Mouse (Mus musculus) brain, embryonic 14.5 days (tissue): Measurements from ENCODE around the gene Scyl1. TPM values are rescaled to one million over a fixed set of nuclear protein-coding genes. Genes with fewer than 3 reads are reported as not detected.
A peak's percentile ranks its signal among the peaks of the same experiment; 100 is the strongest.

Source experiments
- DNase-seq: peaks from one replicate; pipeline ENCODE4 v3.0.0-alpha.2; 2011; ENCODE audit warnings: low read depth
- CTCF ChIP-seq: fragments of 200-500 bp; IDR thresholded peaks from 2 replicates; pipeline ENCODE4 v1.5.1; 2012; ENCODE audit warnings: inconsistent platforms, mild to moderate bottlenecking, moderate library complexity, borderline replicate concordance; ENCODE audit not compliant: insufficient read depth, insufficient read length; ENCODE audit errors: extremely low read depth
- POLR2A ChIP-seq: fragments of 200-500 bp; IDR thresholded peaks from 2 replicates; pipeline ENCODE4 v1.6.1; 2012; ENCODE audit warnings: mild to moderate bottlenecking, inconsistent platforms, borderline replicate concordance; ENCODE audit not compliant: poor library complexity, insufficient read depth, insufficient read length, severe bottlenecking; ENCODE audit errors: extremely low read depth
- polyA plus RNA-seq: library from polyadenylated mRNA; depleted of rRNA; stranded (reverse); fragments of >200 nt; gene quantifications from 2 replicates; pipeline ENCODE4 v1.2.3, GENCODE M21; 2012

Gene Scyl1
- polyA plus RNA-seq, 1 experiment, result 130 TPM

- TF ChIP-seq POLR2A (no peak), CTCF (peak; percentile 97)
- peak; percentile 88 for DNase-seq
These were observed 43.5 kb downstream of the Scyl1 start for GRCm38 (mm10) chr19:5727701-5728100.

GRCm38 (mm10) chr19:5726961-5727578, 44.1 kb downstream of the Scyl1 start:
- no peak for DNase-seq
- TF ChIP-seq CTCF (no peak), POLR2A (no peak)

- TF ChIP-seq POLR2A (no peak), CTCF (no peak)
- DNase-seq, result no peak
These were observed 45.3 kb downstream of the Scyl1 start, which contains the start of gene Ehbp1l1 for GRCm38 (mm10) chr19:5725767-5726515. Gene Ehbp1l1 (minus strand): TSS chr19:5726317.

DNA sequence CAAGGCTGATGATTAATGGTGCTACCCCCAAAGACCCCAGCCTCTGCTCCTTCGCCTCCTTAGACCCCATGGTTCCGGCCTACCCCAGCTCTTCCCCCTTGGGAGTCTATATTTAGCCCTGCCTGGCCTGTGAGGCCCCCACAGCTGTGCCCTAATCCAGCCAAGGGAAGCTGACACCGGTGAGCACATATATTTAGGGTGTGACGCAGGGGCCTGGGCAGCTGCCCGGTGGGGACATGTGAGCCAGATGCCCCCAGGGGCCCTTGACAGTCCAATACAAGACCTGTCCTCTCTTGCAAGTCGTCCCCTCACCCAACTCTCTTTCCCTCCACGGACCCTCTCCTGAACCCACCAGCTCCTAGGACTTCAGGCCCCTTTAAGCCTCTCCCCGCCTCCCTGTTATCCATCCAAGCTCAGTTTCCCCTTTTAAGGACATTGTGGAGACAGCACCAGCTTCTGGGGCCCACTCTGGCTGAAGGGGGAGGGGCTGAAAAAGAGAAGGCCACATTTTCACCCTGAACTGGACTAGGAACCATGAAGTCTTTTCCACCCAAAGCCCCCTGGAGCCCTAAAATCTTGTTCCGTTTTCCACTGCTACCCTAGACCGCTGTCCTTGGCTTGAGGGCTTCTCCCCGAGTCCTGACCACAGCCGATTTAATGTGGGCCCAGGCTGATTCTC, 46.1 kb downstream of the Scyl1 start:
- no peak for DNase-seq
- no peak for TF ChIP-seq CTCF
- TF ChIP-seq POLR2A, result no peak

DNA sequence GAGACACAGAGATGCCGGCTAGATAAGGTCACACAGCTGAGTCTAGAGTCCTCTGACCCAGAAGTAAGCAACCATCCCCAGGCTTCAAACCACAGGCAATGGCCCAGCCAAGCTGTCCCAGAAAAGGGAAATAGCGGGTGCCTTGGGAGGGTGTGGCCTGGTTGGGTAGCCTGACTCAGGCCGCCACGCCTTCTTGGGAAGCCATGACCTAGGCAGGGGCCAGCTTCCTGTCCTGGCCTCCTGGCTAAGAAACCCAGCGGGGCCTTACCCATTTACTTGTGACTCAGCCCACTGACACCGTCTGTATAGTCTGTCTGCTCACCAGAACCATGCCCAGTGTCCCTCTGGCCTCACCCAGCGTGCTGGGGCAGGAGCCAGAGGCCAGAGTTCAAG, 46.7 kb downstream of the Scyl1 start:
- TF ChIP-seq POLR2A (no peak), CTCF (no peak)
- no peak for DNase-seq

GRCm38 (mm10) chr19:5723934-5724548, 47.2 kb downstream of the Scyl1 start:
- no peak for DNase-seq
- TF ChIP-seq POLR2A (no peak), CTCF (no peak)

GRCm38 (mm10) chr19:5722848-5723425, 48.3 kb downstream of the Scyl1 start:
- no peak for TF ChIP-seq POLR2A
- TF ChIP-seq CTCF, result no peak
- no peak for DNase-seq

- no peak for TF ChIP-seq POLR2A
These were observed 50.0 kb downstream of the Scyl1 start for GRCm38 (mm10) chr19:5721233-5721632.

DNA sequence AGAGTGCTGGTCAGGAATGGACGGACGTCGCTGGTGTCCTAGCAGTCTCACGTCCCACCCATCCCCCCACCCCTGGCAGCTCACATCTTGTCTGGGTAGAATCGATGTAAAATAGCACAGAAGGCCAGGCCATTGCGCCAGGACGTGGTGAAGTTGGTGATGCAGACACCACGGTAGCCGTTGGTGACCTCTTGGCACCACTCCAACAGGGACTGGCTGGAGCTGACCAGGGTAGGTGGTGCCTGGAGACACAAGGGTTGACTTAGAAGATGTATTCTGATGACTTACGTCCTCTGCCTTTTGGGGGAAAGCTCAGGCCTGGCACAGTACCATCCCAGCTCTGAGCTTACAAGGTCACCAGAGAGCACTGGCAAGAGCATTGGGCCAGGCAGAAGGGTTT, 54.3 kb downstream of the Scyl1 start:
- DNase-seq, result no peak
- TF ChIP-seq POLR2A (no peak), CTCF (no peak)

More at GRCm38 (mm10) chr19:5721233-5721632, 50.0 kb downstream of the Scyl1 start:
- no peak for DNase-seq

DNA sequence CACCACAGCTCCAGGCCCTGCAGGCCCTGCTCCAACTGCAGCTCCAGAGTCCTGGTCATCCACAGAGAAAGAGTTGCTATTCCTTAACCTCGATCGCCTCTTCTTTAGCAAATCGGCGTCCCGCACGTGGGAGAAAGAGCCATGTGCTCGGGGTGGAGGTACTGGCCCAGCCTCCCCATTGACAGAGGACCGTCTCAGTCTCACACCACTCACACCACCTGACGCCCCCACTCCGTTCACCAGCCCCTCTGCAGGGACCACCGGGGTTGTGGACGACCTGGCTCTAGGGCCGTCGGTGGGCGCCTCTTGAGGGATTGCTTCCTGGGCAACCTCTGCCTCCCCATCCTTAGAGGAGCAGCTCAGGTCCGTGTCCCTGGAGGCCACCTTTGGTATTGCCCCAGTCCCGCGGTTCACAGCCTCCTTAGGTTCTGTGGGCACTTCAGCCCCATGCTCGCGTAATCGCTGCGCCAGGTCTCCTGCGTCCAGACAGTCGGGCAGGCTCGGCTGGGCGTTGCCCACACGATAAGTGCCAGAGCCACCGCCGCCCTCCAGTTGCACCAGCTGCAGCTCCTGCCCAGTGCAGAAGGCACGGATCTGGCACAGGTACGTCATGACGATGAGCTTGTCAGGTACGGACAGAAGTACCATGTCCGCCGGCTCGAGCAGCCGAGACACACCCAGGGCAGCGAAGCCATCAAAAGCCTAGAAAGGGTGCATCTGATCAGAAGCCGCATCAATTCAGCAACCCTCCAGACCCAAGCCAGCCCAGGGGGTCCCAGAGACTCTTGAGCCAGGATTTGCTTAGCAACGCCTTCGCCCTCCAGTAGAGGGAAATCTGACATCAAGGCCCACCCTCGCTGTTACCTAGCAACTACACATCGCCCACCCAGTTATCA, 55.2 kb downstream of the Scyl1 start:
- peak; percentile 76 for DNase-seq
- TF ChIP-seq POLR2A (no peak), CTCF (peak; percentile 46; the same call in 1 of the 2 replicates)

GRCm38 (mm10) chr19:5713730-5714129, 57.5 kb downstream of the Scyl1 start:
- no peak for DNase-seq
- TF ChIP-seq CTCF, result no peak
- no peak for TF ChIP-seq POLR2A

- no peak for DNase-seq
- TF ChIP-seq CTCF (no peak), POLR2A (no peak)
These were observed 58.0 kb downstream of the Scyl1 start for GRCm38 (mm10) chr19:5713255-5713654.

GRCm38 (mm10) chr19:5711907-5712460, 59.2 kb downstream of the Scyl1 start:
- DNase-seq, result no peak
- TF ChIP-seq POLR2A (no peak), CTCF (no peak)
